Comparison of ENCODE assay signal across 14 mouse cellular contexts in the genomic region with DNA sequence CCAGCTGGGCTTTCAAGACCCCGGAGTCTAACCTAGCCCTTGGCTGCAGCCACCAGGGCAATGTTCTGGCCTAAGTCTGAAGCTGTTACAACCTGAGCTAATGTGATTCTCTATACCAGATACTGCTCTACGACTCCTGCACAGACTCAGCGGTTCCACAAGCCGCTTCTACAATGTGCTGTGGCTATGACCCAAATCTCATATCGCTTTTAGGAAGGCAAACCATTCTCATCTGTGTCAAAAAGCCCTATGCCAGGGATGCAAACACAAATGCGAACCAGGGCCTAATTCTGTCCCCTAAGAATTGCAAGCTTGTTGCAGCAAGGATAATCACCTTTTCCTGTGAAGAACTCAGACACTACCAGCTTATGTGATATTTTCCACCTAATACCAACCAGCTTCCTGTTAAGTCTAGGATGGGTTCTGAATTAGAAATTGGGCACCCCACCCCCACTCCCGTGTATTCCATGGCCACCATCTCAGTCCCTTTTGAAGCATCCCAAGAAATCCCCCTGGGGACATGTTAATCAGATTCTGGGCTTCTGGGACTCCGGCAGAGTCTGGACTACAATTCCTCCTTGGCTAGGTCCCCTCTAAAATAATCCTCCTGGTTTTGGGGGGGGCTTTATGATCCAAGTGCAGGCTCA.
DNase-seq lines count a peak whose midpoint lies in the region; ATAC-seq and TF ChIP-seq lines count a peak whose summit lies in the region.
"Had no signal": no experiment of that assay in that cellular context is flagged by ENCODE, and none has a peak within 500 bp of the region (broad histone marks: within the 10 kb centered on the region; RNA-seq: fewer than 3 reads in every experiment).

No protein-coding gene starts in this region.

- no peak overlapping the region for H3K9ac ChIP-seq in forebrain, embryonic 12.5 days
- 0 out of 2 replicates have a peak overlapping the region, but pooled peaks have one; percentile 27 for H3K9ac ChIP-seq in neural tube, embryonic 12.5 days

- no peaks in the 10 kb centered on the region for H3K27me3 ChIP-seq in forebrain, embryonic 10.5 days (ENCODE audit: poor library complexity, severe bottlenecking)
- H3K27me3 ChIP-seq in forebrain, embryonic 12.5 days, result 0 out of 2 replicates have a peak, but pooled peaks cover 3% of the 10 kb centered on the region
- no peaks in the 10 kb centered on the region for H3K27me3 ChIP-seq in neural tube, embryonic 12.5 days (replicated peaks)
- H3K27me3 ChIP-seq in limb, embryonic 10.5 days (ENCODE audit: low read depth, poor library complexity, severe bottlenecking), result no peaks in the 10 kb centered on the region

- DNase-seq in forebrain, embryonic 10.5 days (ENCODE audit: extremely low spot score, low spot score), result no peak
- no peak for DNase-seq in neural tube, embryonic 10.5 days (ENCODE audit: extremely low spot score, low spot score)
- DNase-seq in limb, embryonic 10.5 days (ENCODE audit: low spot score), result no peak
- no peak for DNase-seq in gastrocnemius, adult 8-10 months (ENCODE audit: low spot score in 2 of 2)
- no peak for DNase-seq in heart, postnatal 14 days
- DNase-seq: cerebellum, adult 9-10 months; kidney, adult 8-10 months; thymus, postnatal 14 days had no signal

- intact Hi-C loops in heart, postnatal 14 days (cut with DNase I), result no loop called here

- no peaks in the 10 kb centered on the region for H3K36me3 ChIP-seq in forebrain, embryonic 10.5 days (replicated peaks)
- no peaks in the 10 kb centered on the region for H3K36me3 ChIP-seq in forebrain, embryonic 12.5 days (replicated peaks)
- H3K36me3 ChIP-seq in neural tube, embryonic 12.5 days, result no peaks in the 10 kb centered on the region
- H3K36me3 ChIP-seq in limb, embryonic 10.5 days, result no peaks in the 10 kb centered on the region

- no peak for ATAC-seq in forebrain, embryonic 12.5 days (ENCODE audit: low FRiP score)
- no peak for ATAC-seq in neural tube, embryonic 12.5 days (ENCODE audit: low FRiP score, low read depth)
- ATAC-seq: lung, postnatal 0 days had no signal

- peaks cover 43% of the 10 kb centered on the region for H3K4me1 ChIP-seq in forebrain, embryonic 10.5 days
- H3K4me1 ChIP-seq in forebrain, embryonic 12.5 days, result peaks cover 40% of the 10 kb centered on the region
- H3K4me1 ChIP-seq in neural tube, embryonic 12.5 days, result peaks cover 16% of the 10 kb centered on the region
- H3K4me1 ChIP-seq in limb, embryonic 10.5 days, result peaks cover 54% of the 10 kb centered on the region
- H3K4me1 ChIP-seq in olfactory bulb, adult 2 months (ENCODE audit: control insufficient read depth, insufficient read depth, low read length), result no peaks in the 10 kb centered on the region

- H3K4me2 ChIP-seq in forebrain, embryonic 12.5 days, result no peak overlapping the region
- no peak overlapping the region for H3K4me2 ChIP-seq in neural tube, embryonic 12.5 days (replicated peaks)
- H3K4me2 ChIP-seq: liver, embryonic 11.5 days had no signal

- no peak for TF ChIP-seq CTCF in olfactory bulb, adult 2 months (IDR thresholded peaks at IDR 0.05; ENCODE audit: insufficient read depth, low read depth, low read length)

- 75% methylated on average over 8 of the region's 8 CpGs for WGBS in forebrain, embryonic 10.5 days
- 74% methylated on average over 8 of the region's 8 CpGs for WGBS in forebrain, embryonic 12.5 days
- WGBS in neural tube, embryonic 12.5 days, result 78% methylated on average over 8 of the region's 8 CpGs
- WGBS in limb, embryonic 10.5 days, result 81% methylated on average over 8 of the region's 8 CpGs
- WGBS in olfactory bulb, adult 2 months, result 79% methylated on average over 8 of the region's 8 CpGs

- no peaks in the 10 kb centered on the region; the same call in 1 of the 2 replicates for H3K9me3 ChIP-seq in forebrain, embryonic 10.5 days
- no peaks in the 10 kb centered on the region for H3K9me3 ChIP-seq in forebrain, embryonic 12.5 days
- H3K9me3 ChIP-seq in neural tube, embryonic 12.5 days, result no peaks in the 10 kb centered on the region
- no peaks in the 10 kb centered on the region for H3K9me3 ChIP-seq in limb, embryonic 10.5 days (replicated peaks)

- peak overlapping the region; percentile 66 for H3K27ac ChIP-seq in forebrain, embryonic 10.5 days
- no peak overlapping the region for H3K27ac ChIP-seq in forebrain, embryonic 12.5 days
- H3K27ac ChIP-seq in neural tube, embryonic 12.5 days, result no peak overlapping the region
- H3K27ac ChIP-seq in limb, embryonic 10.5 days, result peak overlapping the region; percentile 71
- no peak overlapping the region for H3K27ac ChIP-seq in olfactory bulb, adult 2 months (ENCODE audit: insufficient read depth, low read depth, low read length)

- H3K4me3 ChIP-seq in forebrain, embryonic 10.5 days, result no peak overlapping the region
- no peak overlapping the region for H3K4me3 ChIP-seq in forebrain, embryonic 12.5 days (replicated peaks)
- no peak overlapping the region for H3K4me3 ChIP-seq in neural tube, embryonic 12.5 days
- H3K4me3 ChIP-seq in limb, embryonic 10.5 days, result no peak overlapping the region
- H3K4me3 ChIP-seq in olfactory bulb, adult 2 months (ENCODE audit: insufficient read depth, low read depth, low read length), result peak overlapping the region; percentile 30; the same call in 1 of the 2 replicates
- H3K4me3 ChIP-seq: erythroblast, embryonic 14.5 days had no signal

- no peak for TF ChIP-seq POLR2A in olfactory bulb, adult 2 months (IDR thresholded peaks at IDR 0.05; ENCODE audit: insufficient read depth, low read depth, low read length)

Comparison
In these comparisons a context has a peak if more than half of its experiments do, and no peak if none do; other contexts are left out.
1. H3K27ac ChIP-seq: peak in forebrain, embryonic 10.5 days (single experiment) and limb, embryonic 10.5 days (single experiment); none in forebrain, embryonic 12.5 days (single experiment), neural tube, embryonic 12.5 days (single experiment) and olfactory bulb, adult 2 months (single experiment).